Mouse (Mus musculus) embryonic fibroblast, embryonic 13.5 days (primary cell): ENCODE data around the gene Chic1.

Experiments used
- CTCF ChIP-seq: IDR thresholded peaks from 2 replicates; pipeline ENCODE4 v1.5.1; 2011; ENCODE audit warnings: mild to moderate bottlenecking, control low read depth, low read length, moderate library complexity, borderline replicate concordance; ENCODE audit not compliant: insufficient read depth
- POLR2A ChIP-seq: IDR thresholded peaks from 2 replicates; pipeline ENCODE4 v1.6.1; 2011; ENCODE audit warnings: low read depth, mild to moderate bottlenecking, control low read depth, low read length, moderate library complexity

DNA sequence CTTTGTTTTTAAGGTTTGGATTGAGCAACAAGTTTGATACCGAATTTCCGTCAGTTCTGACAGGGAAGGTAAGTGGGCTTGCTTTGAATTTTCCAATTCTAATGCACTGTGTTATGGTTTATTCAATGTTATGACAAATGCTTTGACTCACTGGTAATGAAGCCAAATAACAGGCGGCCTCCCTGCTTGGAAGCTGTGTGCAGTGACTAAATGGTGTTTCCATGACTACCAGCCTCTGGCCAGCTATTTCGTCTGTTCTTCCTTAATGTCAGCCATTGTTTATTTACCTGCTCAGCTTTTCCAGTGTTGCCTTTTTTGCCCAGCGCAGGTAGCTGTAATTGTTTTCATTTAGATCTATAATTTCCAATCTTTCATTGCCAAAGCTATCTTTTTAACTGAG is 9.9 kb downstream of the Chic1 start:
- no peak for TF ChIP-seq POLR2A
- TF ChIP-seq CTCF = no peak
